Mouse (Mus musculus): ENCODE measurements around the gene Ttc39a. TPM values are rescaled to one million over a fixed set of nuclear protein-coding genes. Genes with fewer than 3 reads are reported as not detected.

Gene Ttc39a
- polyA plus RNA-seq (2015; fragmentation: Nextera tagmentation; extraction: Ambion mirVana), result 3.3 and 6.0 TPM in 2 replicates

GRCm38 (mm10) chr4:109406486-109407175 lies at the start of gene Ttc39a:
Ttc39a (plus strand) TSS chr4:109406623.

GRCm38 (mm10) chr4:109484621-109485020 lies 78.2 kb downstream of the Ttc39a start, which contains the start of gene Rnf11:
Rnf11 (minus strand) TSS chr4:109484728.

Other genes starting within 250 kb of the Ttc39a start
- 65.8 and 91.5 TPM in 2 replicates for gene Osbpl9, start 204.4 kb upstream of the Ttc39a start, polyA plus RNA-seq (2015; fragmentation: Nextera tagmentation; extraction: Ambion mirVana)
- 0.44 and 0.90 TPM in 2 replicates for gene Calr4, start 172.1 kb upstream of the Ttc39a start, polyA plus RNA-seq (2015; fragmentation: Nextera tagmentation; extraction: Ambion mirVana)
- gene Eps15, start 126.4 kb upstream of the Ttc39a start, polyA plus RNA-seq (2015; fragmentation: Nextera tagmentation; extraction: Ambion mirVana), result 29.5 and 39.8 TPM in 2 replicates
- gene Rnf11, start 78.1 kb downstream of the Ttc39a start, polyA plus RNA-seq (2015; fragmentation: Nextera tagmentation; extraction: Ambion mirVana), result 57.3 and 76.5 TPM in 2 replicates
- not detected in 2 replicates for gene 4930522H14Rik, start 124.7 kb downstream of the Ttc39a start, polyA plus RNA-seq (2015; fragmentation: Nextera tagmentation; extraction: Ambion mirVana)

All from adrenal gland, postnatal 0 days (tissue).